10 mouse cellular contexts compared by ENCODE assay signal in the genomic region with DNA sequence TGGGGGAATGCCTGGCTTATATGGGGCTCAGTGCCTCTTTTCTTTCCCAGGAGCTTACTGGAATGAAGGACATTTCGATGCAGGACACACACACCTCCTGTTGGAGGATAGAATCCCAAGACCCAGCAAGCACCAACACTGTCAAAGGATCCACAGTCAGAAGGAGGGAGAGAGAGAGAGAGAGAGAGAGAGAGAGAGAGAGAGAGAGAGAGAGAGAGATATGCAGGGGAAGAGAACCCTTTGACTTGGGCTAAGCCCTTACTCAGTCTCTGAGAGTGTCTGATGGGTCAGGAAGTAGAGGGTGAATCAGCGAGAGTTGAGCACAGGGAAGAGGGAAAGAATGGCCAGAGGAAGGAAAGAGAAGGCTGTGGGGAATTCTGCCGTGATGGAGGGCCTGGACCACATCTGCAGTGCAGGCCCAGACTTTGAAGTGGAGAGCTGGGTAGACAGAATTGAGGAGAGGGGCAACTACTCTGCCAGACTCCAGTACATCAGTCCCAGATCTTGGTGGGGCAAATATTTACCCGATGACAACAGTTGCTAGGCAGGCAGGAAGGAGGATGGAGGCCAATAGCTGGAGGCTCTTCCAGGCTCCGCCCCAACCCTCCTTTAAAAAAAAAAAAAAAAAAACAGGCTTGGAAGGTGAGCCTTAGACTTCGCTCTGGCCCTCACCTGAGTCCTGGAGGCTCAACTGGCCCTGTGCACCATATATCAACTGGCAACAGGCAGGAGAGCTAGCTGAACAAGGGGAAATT. TPM values are rescaled to one million over a fixed set of nuclear protein-coding genes. Genes with fewer than 3 reads are reported as not detected.
DNase-seq lines count a peak whose midpoint lies in the region; ATAC-seq and TF ChIP-seq lines count a peak whose summit lies in the region.
"Had no signal": no experiment of that assay in that cellular context is flagged by ENCODE, and none has a peak within 500 bp of the region (broad histone marks: within the 10 kb centered on the region; RNA-seq: fewer than 3 reads in every experiment).

No protein-coding gene starts in this region.

- H3K9me3 ChIP-seq in heart, postnatal 0 days (replicated peaks; ENCODE audit: control insufficient read depth, low read length): no peaks in the 10 kb centered on the region

- H3K27me3 ChIP-seq in kidney, adult 2 months (replicated peaks; ENCODE audit: control insufficient read depth, insufficient read depth, low read length): no peaks in the 10 kb centered on the region
- no peaks in the 10 kb centered on the region for H3K27me3 ChIP-seq in heart, postnatal 0 days (ENCODE audit: control insufficient read depth, insufficient read depth, low read length)
- no peaks in the 10 kb centered on the region for H3K27me3 ChIP-seq in myocyte (ENCODE audit: control insufficient read depth, insufficient read depth, insufficient read length)

- H3K4me3 ChIP-seq in kidney, adult 2 months (ENCODE audit: insufficient read depth, low read depth, low read length): no peak overlapping the region
- H3K4me3 ChIP-seq in heart, postnatal 0 days (ENCODE audit: low read depth, low read length): no peak overlapping the region
- H3K4me3 ChIP-seq in myocyte: peak overlapping the region; percentile 5

- no peak for TF ChIP-seq POLR2A in kidney, adult 2 months (IDR thresholded peaks at IDR 0.05; ENCODE audit: low read depth, low read length)
- peak; percentile 18 for TF ChIP-seq POLR2A in myocyte (IDR thresholded peaks at IDR 0.05; ENCODE audit: insufficient read length, low read depth)

- no peak for TF ChIP-seq EP300 in heart, postnatal 0 days (IDR thresholded peaks at IDR 0.05; ENCODE audit: low read depth)

- no peaks in the 10 kb centered on the region for H3K79me2 ChIP-seq in myocyte (ENCODE audit: control insufficient read depth, insufficient read depth)

- WGBS in kidney, adult 2 months: 57% methylated on average over 6 of the region's 6 CpGs
- WGBS in heart, postnatal 0 days: 54% methylated on average over 6 of the region's 6 CpGs

- H3K4me1 ChIP-seq in kidney, adult 2 months (ENCODE audit: control insufficient read depth, insufficient read depth, low read length): peaks cover 14% of the 10 kb centered on the region; the same call in 1 of the 2 replicates
- peaks cover 33% of the 10 kb centered on the region for H3K4me1 ChIP-seq in heart, postnatal 0 days (ENCODE audit: control insufficient read depth, insufficient read depth)

- no peak for ATAC-seq in heart, postnatal 0 days (ENCODE audit: insufficient read depth, low read depth)

- H3K27ac ChIP-seq in kidney, adult 2 months (ENCODE audit: insufficient read depth, low read depth, low read length): no peak overlapping the region
- peak overlapping the region; percentile 44 for H3K27ac ChIP-seq in heart, postnatal 0 days (ENCODE audit: low read depth)

- H3K36me3 ChIP-seq in kidney, adult 2 months (ENCODE audit: control insufficient read depth, insufficient read depth, low read length): no peaks in the 10 kb centered on the region
- H3K36me3 ChIP-seq in heart, postnatal 0 days (replicated peaks; ENCODE audit: control insufficient read depth, insufficient read depth, low read length): no peaks in the 10 kb centered on the region
- H3K36me3 ChIP-seq in myocyte (ENCODE audit: control insufficient read depth, insufficient read depth): no peaks in the 10 kb centered on the region

- no peak overlapping the region; the same call in 1 of the 2 replicates for H3K4me2 ChIP-seq in heart, postnatal 0 days (ENCODE audit: low read depth, low read length)
- peak overlapping the region; percentile 90 for H3K4me2 ChIP-seq in myocyte (ENCODE audit: low read depth)

- TF ChIP-seq CTCF in kidney, adult 2 months (conservative IDR thresholded peaks at IDR 0.05; ENCODE audit: insufficient read depth, insufficient read length, low read depth, low read length): no peak
- TF ChIP-seq CTCF in heart, postnatal 0 days (IDR thresholded peaks at IDR 0.05; ENCODE audit: low read depth): no peak

- peak; percentile 48 for DNase-seq in kidney, adult 2 months
- DNase-seq in kidney, adult 18-20 months: no peak
- peak; percentile 80 for DNase-seq in Muller cell, postnatal 12 days (ENCODE audit: inconsistent ontology term)
- no peak for DNase-seq in heart, postnatal 0 days (ENCODE audit: low spot score)
- no peak for DNase-seq in left cerebral cortex, adult 9 months (ENCODE audit: low spot score in 2 of 2)
- no peak for DNase-seq in ovary, postnatal 10 days (ENCODE audit: low spot score)
- DNase-seq in layer of hippocampus, adult 9-10 months (ENCODE audit: low spot score): no peak
- DNase-seq: right cerebral cortex, postnatal 4 days had no signal

- no peak overlapping the region for H3K9ac ChIP-seq in heart, postnatal 0 days (replicated peaks; ENCODE audit: low read depth, low read length)

- H3ac ChIP-seq in myocyte (ENCODE audit: control insufficient read depth, insufficient read length): no peak overlapping the region

TF ChIP-seq in myocyte, 11 proteins besides CTCF, POLR2A, EP300 and RAD21:
- TF ChIP-seq TCF3 (IDR thresholded peaks at IDR 0.05; ENCODE audit: insufficient read length, low read depth) (no peak), USF1 (IDR thresholded peaks at IDR 0.05; ENCODE audit: low read depth) (no peak), SRF (IDR thresholded peaks at IDR 0.05; ENCODE audit: control insufficient read depth, insufficient read length, low read depth) (no peak), TCF12 (IDR thresholded peaks at IDR 0.05; ENCODE audit: insufficient read depth, poor library complexity, severe bottlenecking) (no peak), MAX (IDR thresholded peaks at IDR 0.05; ENCODE audit: low read depth) (no peak), REST (IDR thresholded peaks at IDR 0.05; ENCODE audit: insufficient read depth, insufficient read length) (no peak), E2F4 (IDR thresholded peaks at IDR 0.05; ENCODE audit: insufficient read depth) (no peak), MYOD1 (IDR thresholded peaks at IDR 0.05; ENCODE audit: control insufficient read depth in 1 of 3, insufficient read length in 2 of 3, low read depth in 2 of 3) (no peak), CEBPB (IDR thresholded peaks at IDR 0.05; ENCODE audit: insufficient read depth, poor library complexity, severe bottlenecking) (no peak), POLR2AphosphoS2 (IDR thresholded peaks at IDR 0.05; ENCODE audit: insufficient read length, low read depth) (no peak), MYOG (IDR thresholded peaks at IDR 0.05; ENCODE audit: control insufficient read depth in 1 of 3, insufficient read depth in 1 of 3, insufficient read length in 2 of 3, low read depth in 2 of 3) (no peak)

RNA-seq across cellular contexts. Expression of gene Lmna, which starts 2.6 kb away (rescaled TPM):
- polyA plus RNA-seq in kidney, adult 2 months (2012; rRNA removed): 55.2 and 73.2 TPM in 2 replicates
- total RNA-seq in heart, postnatal 0 days (2014; rRNA removed; ENCODE audit: low replicate concordance): 156 and 210 TPM in 2 replicates
- polyA plus RNA-seq in heart, postnatal 0 days (2015; fragmentation: Nextera tagmentation; extraction: Ambion mirVana): 109 and 122 TPM in 2 replicates
- 954 TPM for polyA plus RNA-seq in myocyte (2012; fragmentation: generic; extraction: Trizol)

RNA-seq across cellular contexts. Expression of gene Mex3a, which starts 19.9 kb away (rescaled TPM):
- 0.61 and 0.63 TPM in 2 replicates for polyA plus RNA-seq in kidney, adult 2 months (2012; rRNA removed)
- 6.0 and 9.7 TPM in 2 replicates for total RNA-seq in heart, postnatal 0 days (2014; rRNA removed; ENCODE audit: low replicate concordance)
- polyA plus RNA-seq in heart, postnatal 0 days (2015; fragmentation: Nextera tagmentation; extraction: Ambion mirVana): 2.6 and 2.7 TPM in 2 replicates
- 8.1 TPM for polyA plus RNA-seq in myocyte (2012; fragmentation: generic; extraction: Trizol)

RNA-seq across cellular contexts. Expression of gene Rab25, which starts 35.8 kb away (rescaled TPM):
- 50.1 and 50.9 TPM in 2 replicates for polyA plus RNA-seq in kidney, adult 2 months (2012; rRNA removed)
- 0.39 and 2.5 TPM in 2 replicates for total RNA-seq in heart, postnatal 0 days (2014; rRNA removed; ENCODE audit: low replicate concordance)
- 0.16 TPM in 1 of 2 replicates, not detected in the other for polyA plus RNA-seq in heart, postnatal 0 days (2015; fragmentation: Nextera tagmentation; extraction: Ambion mirVana)
- polyA plus RNA-seq in myocyte (2012; fragmentation: generic; extraction: Trizol): 0.13 TPM
- total RNA-seq: layer of hippocampus, postnatal 14 days had no signal

RNA-seq across cellular contexts. Expression of gene Lamtor2, which starts 40.6 kb away (rescaled TPM):
- 247 and 277 TPM in 2 replicates for polyA plus RNA-seq in kidney, adult 2 months (2012; rRNA removed)
- 3.6 and 34.6 TPM in 2 replicates for total RNA-seq in heart, postnatal 0 days (2014; rRNA removed; ENCODE audit: low replicate concordance)
- polyA plus RNA-seq in heart, postnatal 0 days (2015; fragmentation: Nextera tagmentation; extraction: Ambion mirVana): 131 and 136 TPM in 2 replicates
- polyA plus RNA-seq in myocyte (2012; fragmentation: generic; extraction: Trizol): 165 TPM

RNA-seq across cellular contexts. Expression of gene Ubqln4, which starts 41.2 kb away (rescaled TPM):
- 59.9 and 63.5 TPM in 2 replicates for polyA plus RNA-seq in kidney, adult 2 months (2012; rRNA removed)
- 74.9 and 82.4 TPM in 2 replicates for total RNA-seq in heart, postnatal 0 days (2014; rRNA removed; ENCODE audit: low replicate concordance)
- polyA plus RNA-seq in heart, postnatal 0 days (2015; fragmentation: Nextera tagmentation; extraction: Ambion mirVana): 18.3 and 19.0 TPM in 2 replicates
- polyA plus RNA-seq in myocyte (2012; fragmentation: generic; extraction: Trizol): 44.9 TPM

Comparison
In these comparisons a context has a peak if more than half of its experiments do, and no peak if none do; other contexts are left out.
1. DNase-seq: peak in kidney, adult 2 months (single experiment) and Muller cell, postnatal 12 days (single experiment); none in kidney, adult 18-20 months (single experiment), heart, postnatal 0 days (single experiment), left cerebral cortex, adult 9 months (0 of 2), ovary, postnatal 10 days (single experiment) and layer of hippocampus, adult 9-10 months (single experiment).
2. RNA of gene Rab25, which starts 35.8 kb away (polyA plus RNA-seq): 50.1 to 50.9 TPM in kidney, adult 2 months; 0.13 TPM in myocyte (single experiment) and 0.16 TPM in heart, postnatal 0 days; every median in the first group is over 10 times any median in the second.